Mouse (Mus musculus): ENCODE data around the gene Tspan12.
A peak's percentile ranks its signal among the peaks of the same experiment; 100 is the strongest.
"Not testable (repeated sequence)": the region's sequence is repeated elsewhere in the genome, so short reads cannot be mapped to it uniquely, and the experiment has no call there.

Tspan12 gene

DNA sequence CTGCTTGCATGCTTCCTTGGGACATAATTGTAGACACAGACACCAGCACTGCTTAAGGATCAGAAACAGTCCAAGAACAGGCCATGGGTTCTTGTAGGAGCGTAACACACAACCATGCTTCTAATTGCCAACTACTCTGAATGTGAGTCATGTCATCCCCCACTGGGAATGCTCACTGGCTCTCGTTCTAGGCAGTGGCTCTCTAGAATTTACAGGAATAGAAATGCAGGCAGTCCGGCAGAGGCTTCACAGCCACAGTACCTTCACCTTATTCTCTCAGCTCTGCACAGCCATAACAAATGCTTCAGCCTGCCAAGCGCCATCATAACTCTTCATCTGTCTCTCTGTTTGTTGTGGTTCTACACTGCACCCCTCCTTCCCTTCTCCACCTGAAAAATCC is 23.9 kb downstream of the Tspan12 start:
- DNase-seq (ENCODE audit: low spot score in 2 of 2): no peak

DNA sequence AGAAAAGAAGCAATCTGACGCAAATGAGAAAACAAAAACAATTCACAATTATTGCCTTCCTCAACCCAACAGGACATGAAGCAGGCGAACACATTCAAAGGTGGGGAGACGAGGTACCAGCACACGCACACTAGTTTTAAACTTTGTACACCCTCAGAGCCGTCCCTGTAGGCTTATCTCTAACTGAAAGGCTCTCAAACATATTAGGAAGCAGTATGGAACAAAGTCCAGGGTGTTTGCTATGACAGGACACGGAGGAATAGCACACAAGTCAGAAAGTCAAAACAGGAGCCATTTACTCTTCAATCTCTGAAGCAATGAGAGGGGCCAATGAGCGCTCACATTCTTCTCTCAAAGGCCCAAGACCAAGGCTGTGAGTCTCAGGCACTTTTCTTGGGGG is 24.3 kb downstream of the Tspan12 start:
- no peak for DNase-seq (ENCODE audit: low spot score in 2 of 2)

DNA sequence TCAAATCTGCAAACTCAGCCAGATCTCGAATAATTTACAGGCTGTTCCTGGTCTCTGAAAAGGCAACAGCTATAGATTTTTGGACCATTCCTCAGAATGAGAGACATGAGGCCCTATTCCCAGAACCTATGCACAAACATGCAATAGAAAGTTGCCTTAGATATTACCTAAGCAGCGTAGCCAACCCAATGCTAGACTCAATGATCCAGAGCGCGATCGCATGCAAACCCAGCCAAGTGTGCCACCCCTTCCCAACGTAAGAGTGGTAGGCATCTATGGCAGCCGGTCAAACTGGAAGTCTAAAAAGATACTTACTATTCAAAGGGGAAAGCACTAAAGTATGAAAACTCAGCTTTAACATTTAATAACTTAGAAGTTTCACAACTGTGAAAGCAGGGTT is 28.6 kb downstream of the Tspan12 start:
- no peak for DNase-seq (ENCODE audit: low spot score in 2 of 2)

DNA sequence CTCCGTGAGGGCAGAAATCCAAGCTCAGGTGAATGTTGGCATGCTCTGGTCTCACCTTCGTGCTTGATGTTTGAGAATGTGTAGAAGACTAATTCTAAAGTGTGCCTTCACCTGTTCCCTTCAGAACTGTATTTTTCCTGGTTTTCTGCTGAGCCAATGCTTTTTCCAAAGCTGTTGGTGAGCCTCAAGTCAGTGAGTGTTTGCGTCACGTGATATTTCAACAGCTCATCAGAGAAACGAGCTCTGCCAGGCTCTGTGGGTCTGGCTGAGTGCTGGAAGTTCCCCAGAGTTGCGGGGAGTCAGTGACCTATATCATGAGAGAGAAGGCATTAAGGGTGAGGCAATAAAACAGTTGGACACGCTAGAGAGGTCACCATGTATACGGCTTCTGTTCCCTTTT is 29.0 kb downstream of the Tspan12 start:
- DNase-seq (ENCODE audit: low spot score in 2 of 2): no peak

DNA sequence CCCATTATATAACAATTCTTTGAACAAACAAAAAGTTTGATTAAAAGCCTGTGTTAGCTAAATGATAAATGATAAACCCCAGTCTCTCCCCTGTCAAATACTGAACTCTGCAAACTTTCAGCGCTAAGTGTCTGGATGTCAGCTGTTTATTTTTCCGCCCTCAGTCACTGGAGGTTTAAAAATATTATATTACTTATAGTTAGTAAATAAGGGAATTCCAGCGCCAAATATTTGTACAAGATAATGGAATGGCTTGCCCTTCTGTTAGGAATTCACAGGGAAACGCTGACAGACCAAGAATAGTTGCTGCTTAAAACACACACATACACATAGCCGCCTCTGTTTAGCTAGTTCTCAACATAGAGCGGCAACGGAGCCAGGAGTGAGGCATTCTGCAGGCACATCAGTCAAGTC is 29.6 kb downstream of the Tspan12 start:
- no peak for DNase-seq (ENCODE audit: low spot score in 2 of 2)

DNA sequence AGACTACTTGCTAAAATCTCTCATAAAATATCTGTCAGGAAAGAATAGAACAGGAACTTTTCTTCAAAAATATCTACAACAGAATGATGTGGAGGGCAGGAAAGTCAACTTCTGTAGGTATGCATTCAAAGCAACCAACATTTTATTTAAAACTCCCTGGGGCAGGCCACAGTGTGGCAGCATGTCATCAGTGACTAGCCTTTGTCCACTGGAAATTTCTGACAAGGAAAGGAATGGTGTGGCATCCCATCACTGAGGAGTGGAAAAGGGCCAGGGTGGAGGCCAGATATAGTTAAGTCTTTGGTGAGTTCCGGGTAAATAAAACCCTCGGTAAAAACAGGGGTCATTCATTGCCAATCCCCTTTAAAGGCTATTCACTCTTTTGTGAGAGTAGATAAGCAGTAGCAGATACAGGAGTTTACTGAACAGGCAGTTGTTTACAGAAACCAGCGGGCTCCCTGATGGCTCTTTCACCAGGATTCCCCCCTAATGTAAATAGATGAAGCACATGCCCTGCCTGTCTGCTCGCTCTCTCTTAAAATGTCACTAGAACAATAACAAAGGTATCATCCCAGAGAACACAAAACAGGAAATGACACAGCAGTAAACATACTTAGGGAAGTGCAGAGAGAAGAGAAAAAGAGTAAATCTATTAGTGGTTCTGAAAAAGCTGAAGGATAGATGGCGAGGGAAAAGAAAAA is 34.1 kb downstream of the Tspan12 start:
- DNase-seq (ENCODE audit: low spot score in 2 of 2): no peak

DNA sequence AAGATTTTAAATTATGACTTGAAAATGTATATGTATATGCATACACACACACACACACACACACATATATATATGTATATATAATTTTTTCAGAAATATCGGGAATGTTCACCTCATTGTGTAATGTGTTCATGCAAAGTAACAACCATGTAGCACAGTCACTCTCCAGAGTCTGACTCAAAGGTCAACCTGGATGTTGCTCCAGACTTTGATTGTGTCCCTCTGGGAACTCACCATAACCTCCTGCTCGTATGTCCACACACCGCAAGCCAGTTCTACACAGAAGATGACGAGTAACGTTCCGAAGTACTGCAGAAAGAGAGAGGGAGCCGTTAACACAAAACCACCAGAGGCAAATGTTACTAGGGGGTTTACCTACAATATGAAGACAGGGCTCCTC is 46.3 kb downstream of the Tspan12 start:
- DNase-seq (ENCODE audit: low spot score in 2 of 2): no peak

DNA sequence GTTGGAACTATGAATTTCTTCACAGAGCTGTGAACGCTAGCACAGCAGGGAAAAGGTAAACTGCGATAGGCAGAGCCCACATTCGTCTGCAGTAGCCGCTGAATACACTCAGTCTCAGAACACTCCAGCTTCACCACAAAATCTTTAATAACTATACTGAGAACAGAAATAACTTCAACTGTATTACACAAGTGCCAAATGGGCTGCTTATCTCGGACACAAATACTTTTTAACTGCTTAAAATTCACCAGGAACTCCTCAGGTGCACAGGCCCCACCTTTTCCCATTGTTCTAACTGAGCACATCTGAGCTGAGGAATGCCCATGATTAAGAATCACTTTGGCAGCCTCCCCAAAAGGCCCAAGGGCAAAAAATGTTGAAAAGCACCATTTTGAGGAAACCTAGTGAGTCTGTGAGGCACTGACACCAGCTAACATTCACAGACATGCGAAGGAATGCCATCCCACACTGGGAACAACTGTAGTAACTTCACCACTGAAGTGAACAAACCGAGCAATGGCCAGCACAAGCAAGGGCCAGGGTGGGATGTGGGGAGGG is 47.2 kb downstream of the Tspan12 start:
- DNase-seq (ENCODE audit: low spot score in 2 of 2): no peak

DNA sequence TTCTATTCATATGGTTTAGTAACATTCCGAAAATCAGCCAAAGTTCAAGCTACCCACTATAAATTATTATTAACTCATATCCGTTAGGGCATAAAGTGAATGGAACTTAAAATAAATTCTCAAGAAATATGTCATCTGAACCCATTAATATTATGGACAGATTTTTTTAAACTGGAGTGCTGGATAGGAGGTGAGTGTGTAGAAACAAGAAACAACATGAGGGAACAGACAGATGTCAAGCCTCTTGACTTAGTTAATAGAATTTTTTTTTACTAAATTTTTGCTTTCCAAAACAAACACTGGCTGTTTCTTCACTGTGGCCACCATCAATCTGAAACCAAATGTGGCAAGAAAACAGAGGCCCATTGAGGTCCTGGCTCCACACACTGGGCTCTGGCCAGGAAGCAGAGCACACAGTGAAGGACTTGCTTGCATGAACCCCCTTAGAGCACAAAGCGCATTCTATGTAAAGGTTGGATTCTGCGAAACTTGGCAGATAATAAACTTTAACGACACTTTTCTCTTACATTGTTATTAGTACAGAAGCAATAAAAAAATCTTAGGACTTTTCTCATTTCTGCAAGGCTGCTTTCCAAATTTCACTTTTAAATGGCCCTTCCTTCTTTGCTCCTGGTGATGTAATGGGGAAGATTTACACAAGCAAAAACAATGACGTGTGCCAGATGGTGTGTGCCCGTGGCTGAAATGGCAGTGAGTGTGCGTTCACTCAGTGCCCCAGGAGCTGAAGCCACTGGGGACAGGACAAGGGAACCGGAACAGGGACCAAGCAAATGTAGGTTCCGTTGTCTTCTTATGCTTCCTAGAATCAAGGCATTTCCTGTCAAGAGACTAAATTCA is 48.6 kb downstream of the Tspan12 start:
- peak; percentile 54 to 56 for DNase-seq (ENCODE audit: low spot score in 2 of 2)

DNA sequence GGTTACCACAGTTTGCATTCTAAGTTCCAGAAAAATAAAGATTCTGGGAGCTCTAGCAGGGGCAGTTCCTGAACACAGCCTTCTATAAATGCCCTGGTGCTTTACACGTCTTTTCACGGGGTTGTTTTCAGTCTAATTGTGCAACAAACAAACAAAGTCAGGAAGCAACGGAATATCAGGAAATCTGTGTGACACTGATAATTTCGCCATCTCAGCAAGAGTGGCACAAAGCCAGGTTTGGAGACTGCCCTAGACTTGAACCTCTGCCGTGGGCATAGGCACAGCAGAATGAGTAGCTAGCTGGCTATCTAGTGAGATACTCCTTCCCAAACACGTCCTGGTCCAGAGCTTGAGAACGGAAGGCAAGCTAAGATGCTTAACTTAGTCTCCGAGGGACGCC is 53.7 kb downstream of the Tspan12 start:
- no peak for DNase-seq (ENCODE audit: low spot score in 2 of 2)

DNA sequence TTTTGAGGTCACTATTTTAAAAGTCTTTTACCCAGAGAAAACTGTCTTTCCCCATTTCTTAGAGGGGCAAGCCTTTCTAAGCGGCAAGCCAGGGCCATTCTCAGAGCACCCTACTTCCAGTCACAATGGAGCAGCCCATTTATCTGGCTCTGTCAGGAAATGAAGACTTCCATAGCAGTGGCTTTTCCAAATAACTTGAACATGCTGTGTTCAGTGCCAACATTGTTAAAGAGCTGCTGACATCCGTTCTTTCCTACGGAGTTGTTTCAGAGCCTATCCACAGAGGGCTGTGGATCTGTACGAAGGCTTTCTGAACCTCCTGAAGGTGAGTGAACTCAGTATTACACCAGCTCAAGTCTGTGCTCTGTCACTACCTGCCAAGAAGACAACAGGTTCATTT is 55.2 kb downstream of the Tspan12 start:
- no peak for DNase-seq (ENCODE audit: low spot score in 2 of 2)

DNA sequence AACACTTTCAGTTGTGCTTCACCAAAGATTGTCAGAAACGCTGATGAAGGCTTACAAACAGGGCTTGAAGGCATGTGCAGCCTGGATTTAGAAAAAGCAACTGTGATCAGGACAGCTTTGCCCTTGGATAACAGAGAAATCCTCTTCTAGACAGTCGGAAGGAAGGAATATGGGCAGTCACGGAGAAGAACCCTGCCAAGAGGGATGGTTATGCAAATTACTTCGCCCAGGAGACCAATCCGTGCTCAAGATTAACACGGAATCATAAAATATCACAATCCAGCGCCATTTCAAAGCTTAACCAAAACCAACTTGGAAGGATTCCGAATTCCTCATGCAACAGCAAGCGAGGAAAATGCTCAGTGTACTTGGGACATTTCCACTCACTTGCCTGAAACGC is 55.9 kb downstream of the Tspan12 start:
- no peak for DNase-seq (ENCODE audit: low spot score in 2 of 2)

DNA sequence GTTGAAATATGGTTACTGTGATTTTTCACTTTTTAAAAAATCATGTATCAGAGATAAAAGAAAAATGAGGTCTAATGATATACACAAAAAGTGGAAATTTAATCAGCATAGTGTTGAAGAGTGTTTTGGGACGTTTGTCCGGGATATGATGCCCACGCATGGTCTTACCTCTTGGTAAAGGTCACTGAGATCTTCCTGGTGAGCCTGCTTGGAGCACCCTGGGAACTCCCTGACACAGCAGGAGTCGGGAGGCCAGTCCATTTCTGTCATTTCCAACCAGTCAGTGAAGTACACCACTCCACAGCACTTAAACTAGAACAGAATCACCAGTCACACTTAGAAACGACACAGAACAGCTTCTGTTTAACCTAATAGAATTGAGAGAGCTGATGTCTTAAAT is 56.9 kb downstream of the Tspan12 start:
- DNase-seq (ENCODE audit: low spot score in 2 of 2): no peak

DNA sequence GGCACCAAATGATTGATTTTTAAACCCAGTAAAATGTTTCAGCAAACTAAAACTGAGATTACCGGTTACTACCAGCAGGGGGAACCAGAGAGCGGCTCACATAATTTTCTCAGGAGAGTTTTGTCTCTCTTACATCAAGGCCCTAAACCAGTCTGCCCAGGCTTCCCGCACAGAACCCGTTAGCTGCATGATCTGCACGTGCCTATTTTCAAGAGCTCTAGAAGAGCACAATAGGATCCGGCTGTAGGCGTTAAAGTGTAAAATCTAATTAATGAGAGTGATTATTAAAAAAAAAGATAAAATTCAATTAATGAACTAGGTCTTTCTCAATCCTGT is 57.3 kb downstream of the Tspan12 start:
- DNase-seq (ENCODE audit: low spot score in 2 of 2): peak; percentile 48 to 67

DNA sequence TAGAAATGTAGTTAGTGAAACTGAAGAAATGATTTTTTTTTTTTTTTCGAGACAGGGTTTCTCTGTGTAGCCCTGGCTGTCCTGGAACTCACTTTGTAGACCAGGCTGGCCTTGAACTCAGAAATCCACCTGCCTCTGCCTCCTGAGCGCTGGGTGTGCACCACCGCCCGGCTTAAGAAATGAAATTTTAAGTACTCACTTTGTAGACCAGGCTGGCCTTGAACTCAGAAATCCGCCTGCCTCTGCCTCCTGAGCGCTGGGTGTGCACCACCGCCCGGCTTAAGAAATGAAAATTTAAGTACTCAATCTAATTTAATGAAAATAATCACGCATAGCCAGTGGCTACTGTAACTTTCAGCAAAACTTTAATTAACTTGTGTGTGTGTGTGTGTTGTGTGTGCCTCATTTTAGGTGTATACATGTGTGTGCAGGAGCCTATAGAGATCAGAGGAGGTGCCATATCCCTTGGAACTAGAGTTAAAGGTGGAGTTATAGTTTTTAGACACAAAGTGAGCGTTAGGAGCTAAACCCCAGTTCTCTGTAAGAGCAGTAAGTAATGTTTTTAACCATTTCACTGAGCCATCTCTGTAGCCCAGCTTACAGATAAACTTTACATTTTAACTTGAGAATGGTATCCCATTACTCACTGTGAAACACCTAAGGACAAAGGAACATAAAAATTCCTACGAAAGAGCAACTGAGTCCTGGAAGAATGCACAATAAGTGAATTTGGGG is 57.8 kb downstream of the Tspan12 start:
- no peak for DNase-seq (ENCODE audit: low spot score in 2 of 2)

DNA sequence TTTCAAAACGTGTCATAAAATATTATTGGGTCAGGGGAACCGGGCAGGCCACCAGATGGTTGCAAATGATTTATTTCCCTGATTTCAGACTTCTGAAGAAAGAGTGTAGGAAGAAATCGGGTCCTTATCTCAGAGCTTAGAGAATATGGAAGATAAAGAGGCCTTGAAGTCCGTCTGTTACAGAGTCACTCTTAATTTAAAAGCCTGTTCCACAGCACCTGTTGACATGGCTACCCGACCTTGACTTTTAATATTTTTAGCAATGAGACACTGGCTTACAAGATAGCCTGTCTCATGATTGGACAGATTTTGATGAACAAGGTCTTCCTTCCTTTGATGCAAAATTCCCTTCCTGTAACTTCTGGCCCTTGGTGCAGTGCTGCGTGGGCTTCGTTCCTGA is 61.0 kb downstream of the Tspan12 start:
- no peak for DNase-seq (ENCODE audit: low spot score in 2 of 2)

DNA sequence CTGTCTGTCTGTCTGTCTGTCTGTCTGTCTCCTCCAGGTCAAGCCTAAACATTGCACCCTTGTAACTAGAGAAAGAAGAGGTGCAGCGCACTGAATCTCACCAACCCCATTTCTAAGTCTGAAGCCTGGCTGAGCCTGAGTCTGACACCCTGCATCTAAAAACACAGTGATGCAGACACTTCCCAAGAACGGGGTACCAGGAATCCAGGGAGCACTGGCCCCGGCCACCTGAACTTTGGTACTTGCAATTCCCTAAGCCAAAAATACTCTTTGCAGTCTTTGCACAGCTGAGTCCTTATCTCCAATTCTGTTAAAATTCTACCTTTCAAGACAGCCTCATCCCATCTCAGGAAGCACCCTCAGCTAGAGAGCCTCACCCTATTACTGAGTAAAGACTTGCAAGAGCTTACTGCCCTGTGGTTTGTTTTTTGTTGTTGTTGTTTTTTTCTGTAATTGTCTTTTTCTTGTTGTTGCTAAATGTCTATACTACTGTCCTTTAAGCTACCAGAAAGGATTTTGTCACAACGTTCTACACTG is 61.7 kb downstream of the Tspan12 start:
- no peak for DNase-seq (ENCODE audit: low spot score in 2 of 2)

DNA sequence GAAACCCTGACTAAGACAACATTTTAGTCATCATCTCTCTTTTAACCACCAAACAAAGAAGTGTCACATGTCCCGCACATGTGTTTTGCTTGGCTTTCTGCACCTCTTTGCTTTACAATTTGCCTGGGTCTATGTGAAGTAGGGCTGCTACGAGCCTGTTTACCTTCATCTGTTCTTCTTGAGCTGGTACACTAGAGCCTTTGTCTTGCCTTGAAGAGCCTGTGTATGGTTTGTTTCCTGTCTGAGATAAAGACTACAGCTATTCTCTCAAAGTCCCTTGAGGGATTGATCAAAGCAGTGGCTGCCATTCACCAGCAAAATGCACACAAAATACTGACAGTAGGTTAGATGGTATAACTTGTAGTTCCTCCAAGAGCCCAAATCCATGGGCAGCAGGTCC is 62.3 kb downstream of the Tspan12 start:
- no peak for DNase-seq (ENCODE audit: low spot score in 2 of 2)

DNA sequence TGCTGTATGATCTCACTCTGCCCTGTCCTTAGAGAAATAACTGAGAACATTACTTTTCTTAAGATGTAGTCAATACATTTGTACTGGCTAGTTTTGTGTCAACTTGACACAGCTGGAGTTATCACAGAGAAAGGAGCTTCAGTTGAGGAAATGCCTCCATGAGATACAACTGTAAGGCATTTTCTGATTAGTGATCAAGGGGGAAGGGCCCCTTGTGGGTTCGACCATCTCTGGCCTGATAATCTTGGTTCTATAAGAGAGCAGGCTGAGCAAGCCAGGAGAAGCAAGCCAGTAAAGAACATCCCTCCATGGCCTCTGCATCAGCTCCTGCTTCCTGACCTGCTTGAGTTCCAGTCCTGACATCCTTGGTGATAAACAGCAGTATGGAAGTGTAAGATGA is 62.7 kb downstream of the Tspan12 start:
- DNase-seq (ENCODE audit: low spot score in 2 of 2): not testable (repeated sequence)

DNA sequence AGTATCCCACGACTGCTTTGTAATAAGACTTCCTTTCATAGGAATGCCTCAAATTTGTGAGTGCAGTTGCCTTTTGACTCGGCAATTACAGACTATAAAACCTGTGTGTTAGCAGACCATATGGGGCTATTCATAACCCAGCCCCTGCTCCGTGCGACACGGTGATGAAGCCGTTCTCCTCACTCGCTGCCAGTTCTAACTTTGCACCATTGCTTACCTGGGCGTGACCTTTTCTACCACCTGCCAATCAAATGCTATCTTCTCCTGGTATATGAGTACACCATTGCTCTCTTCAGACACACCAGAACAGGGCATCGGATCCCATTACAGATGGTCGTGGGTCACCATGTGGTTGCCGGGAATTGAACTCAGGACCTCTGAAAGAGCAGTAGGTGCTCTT is 64.6 kb downstream of the Tspan12 start:
- no peak for DNase-seq (ENCODE audit: low spot score in 2 of 2)

DNA sequence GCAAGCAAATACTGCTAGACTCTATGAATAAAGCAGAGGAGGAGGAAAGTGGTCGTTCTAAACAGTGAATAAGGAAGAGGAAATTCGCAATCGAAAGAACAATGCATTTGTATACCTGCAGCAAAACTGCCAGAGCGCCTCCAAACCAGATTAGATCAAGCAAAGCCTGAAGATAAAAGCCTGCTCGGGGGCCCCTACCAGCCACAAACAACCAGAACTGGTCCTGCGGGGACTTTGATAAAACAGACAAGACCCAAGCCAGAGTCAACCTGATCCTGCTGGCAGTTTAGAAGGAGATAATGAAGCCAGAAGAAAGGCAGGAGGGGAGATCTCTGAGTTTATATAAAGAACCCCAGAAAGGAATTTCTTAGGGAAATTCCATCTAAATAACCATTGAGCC is 65.0 kb downstream of the Tspan12 start:
- DNase-seq (ENCODE audit: low spot score in 2 of 2): no peak

DNA sequence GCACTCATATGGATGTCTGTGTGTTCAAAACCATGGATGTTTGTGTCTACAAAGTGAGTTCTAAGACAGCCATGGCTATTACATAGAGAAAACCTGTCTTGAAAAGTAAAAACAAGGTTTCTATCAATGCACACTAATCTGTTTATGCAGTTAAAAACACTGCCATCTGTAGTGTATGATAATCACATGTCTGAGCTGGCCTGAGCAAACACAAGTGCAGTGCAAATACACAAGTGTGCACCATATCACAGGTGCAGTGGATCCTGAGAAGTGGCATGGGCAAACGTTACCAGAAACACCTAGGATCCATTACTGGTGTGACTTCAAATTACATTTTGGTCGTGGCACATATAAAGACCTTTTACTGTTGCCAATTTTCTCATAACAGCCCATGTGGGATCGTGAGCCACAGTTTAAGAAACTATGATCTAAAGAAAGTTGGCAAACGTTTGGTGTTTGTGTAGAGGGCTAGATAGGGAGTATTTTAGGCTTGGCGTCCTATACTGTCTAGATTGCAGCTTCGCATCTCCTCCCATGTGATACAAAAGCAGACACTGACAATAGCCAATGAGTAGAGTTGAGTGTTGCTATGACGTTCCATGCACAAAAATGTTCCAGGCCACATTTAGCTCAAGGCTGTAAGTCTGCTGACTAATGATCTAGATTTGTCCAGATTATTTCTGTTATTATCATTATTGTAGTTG is 78.0 kb downstream of the Tspan12 start:
- no peak for DNase-seq (ENCODE audit: low spot score in 2 of 2)

Measured in right cerebral cortex, postnatal 10 days (tissue).